Mouse (Mus musculus) embryonic facial prominence, embryonic 15.5 days (tissue): Measurements from ENCODE around the gene Trpm4. TPM values are rescaled to one million over a fixed set of nuclear protein-coding genes. Genes with fewer than 3 reads are reported as not detected.

Experiments
- ATAC-seq: fragments of 200-750 bp; cut with Nextera tagmentation; 2 replicates; pipeline ENCODE4 v1.8.0; 2017; ENCODE audit warnings: low read depth, moderate TSS enrichment; ENCODE audit not compliant: insufficient number of reproducible peaks, low FRiP score, low TSS enrichment
- H3K27ac ChIP-seq: fragments of 300-500 bp; sonication (generic); replicated peaks from 2 replicates; pipeline ENCODE4 v1.5.1; 2015; ENCODE audit warnings: mild to moderate bottlenecking, inconsistent platforms
- H3K27me3 ChIP-seq: fragments of 300-500 bp; sonication (generic); 2 replicates; pipeline ENCODE4 v1.6.1; 2015; ENCODE audit warnings: inconsistent platforms
- H3K36me3 ChIP-seq: fragments of 300-500 bp; sonication (generic); 2 replicates; pipeline ENCODE4 v1.6.1; 2015; ENCODE audit warnings: mild to moderate bottlenecking, inconsistent platforms
- H3K4me1 ChIP-seq: fragments of 300-500 bp; sonication (generic); 2 replicates; pipeline ENCODE4 v1.6.1; 2015; ENCODE audit warnings: inconsistent platforms
- H3K4me2 ChIP-seq: fragments of 300-500 bp; sonication (generic); replicated peaks from 2 replicates; pipeline ENCODE4 v1.6.1; 2015; ENCODE audit warnings: mild to moderate bottlenecking, inconsistent platforms
- H3K4me3 ChIP-seq: fragments of 300-500 bp; sonication (generic); replicated peaks from 2 replicates; pipeline ENCODE4 v1.5.1; 2015; ENCODE audit warnings: mild to moderate bottlenecking, inconsistent platforms
- H3K9ac ChIP-seq: fragments of 300-500 bp; sonication (generic); 2 replicates; pipeline ENCODE4 v1.6.1; 2015; ENCODE audit warnings: inconsistent platforms
- H3K9me3 ChIP-seq: fragments of 300-500 bp; sonication (generic); replicated peaks from 2 replicates; pipeline ENCODE4 v1.6.1; 2016; ENCODE audit warnings: inconsistent platforms
- WGBS: fragments of 180-500 bp; shearing (Covaris S2); methylation state at CpG from one replicate; pipeline ENCODE4 v1.1.7; 2015; 5-methylcytosine and 5-hydroxymethylcytosine counted together
- polyA plus RNA-seq: library from polyadenylated mRNA; unstranded; fragments of >200 nt; fragmentation: Nextera tagmentation; extraction: Ambion mirVana; gene quantifications from 2 replicates; pipeline ENCODE4 v1.2.1, GENCODE M21; 2015

Gene Trpm4
- polyA plus RNA-seq, 1 experiment from 2014 or later: 23.9 TPM

- ATAC-seq: peak; percentile 69
Observed at GRCm38 (mm10) chr7:45332685-45333425, 725 bp downstream of the Trpm4 start.

GRCm38 (mm10) chr7:45331502-45331901 lies 2.1 kb downstream of the Trpm4 start:
- whole genome bisulfite sequencing: 77% methylated on average over 6 of the region's 6 CpGs
- Histone ChIP-seq H3K27me3 (no peaks in the 10 kb centered on the region), H3K9me3 (no peaks in the 10 kb centered on the region)

More at GRCm38 (mm10) chr7:45332685-45333425, 725 bp downstream of the Trpm4 start:
- 3% methylated on average over 22 of the region's 22 CpGs for WGBS
- Histone ChIP-seq H3K4me1 (peaks cover 38% of the 10 kb centered on the region), H3K4me2 (peak overlapping the region; percentile 91), H3K9me3 (no peaks in the 10 kb centered on the region), H3K27ac (peak overlapping the region; percentile 95), H3K9ac (peak overlapping the region; percentile 73), H3K27me3 (no peaks in the 10 kb centered on the region), H3K36me3 (no peaks in the 10 kb centered on the region), H3K4me3 (peak overlapping the region; percentile 77)

DNA sequence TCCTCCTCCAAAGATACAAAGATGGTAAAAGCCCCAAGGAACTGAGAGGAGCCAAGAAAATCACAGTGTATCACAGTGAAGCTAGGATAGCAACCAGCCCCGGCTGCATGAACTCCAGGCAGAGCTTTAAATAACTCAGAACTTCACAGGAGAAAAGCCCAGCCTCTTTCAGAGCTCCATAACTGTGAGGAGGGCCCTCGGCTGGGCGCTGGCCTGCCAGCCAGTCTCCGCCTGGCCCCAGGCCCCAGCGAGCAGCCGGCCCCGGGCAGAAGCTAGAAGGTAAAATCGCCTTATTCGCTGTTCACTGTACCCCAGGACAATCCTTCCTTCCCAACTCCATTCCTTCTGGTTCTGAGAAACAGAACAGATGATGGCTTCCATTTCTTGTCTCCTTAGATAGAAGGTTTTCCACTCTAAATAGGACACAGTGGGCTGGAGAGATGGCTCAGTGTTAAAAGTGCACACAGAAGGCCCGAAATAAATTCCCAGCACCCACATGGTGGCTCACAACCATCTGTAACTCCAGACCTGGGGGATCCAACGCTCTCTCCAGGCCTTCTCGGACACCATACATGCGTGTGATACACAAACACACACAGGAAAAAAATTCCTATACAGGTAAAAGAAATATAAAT lies 4.6 kb downstream of the Trpm4 start:
- 69% methylated on average over 13 of the region's 13 CpGs for WGBS
- Histone ChIP-seq H3K9ac (no peak overlapping the region), H3K4me3 (no peak overlapping the region), H3K27ac (0 out of 2 replicates have a peak overlapping the region, but pooled peaks have one; percentile 44), H3K4me2 (no peak overlapping the region), H3K36me3 (peaks cover 24% of the 10 kb centered on the region), H3K27me3 (no peaks in the 10 kb centered on the region), H3K9me3 (0 out of 2 replicates have a peak, but pooled peaks cover 4% of the 10 kb centered on the region), H3K4me1 (peaks cover 17% of the 10 kb centered on the region)
- ATAC-seq: no peak

More at GRCm38 (mm10) chr7:45331502-45331901, 2.1 kb downstream of the Trpm4 start:
- ATAC-seq: no peak
- Histone ChIP-seq H3K4me3 (no peak overlapping the region), H3K27ac (no peak overlapping the region), H3K9ac (no peak overlapping the region), H3K36me3 (peaks cover 7% of the 10 kb centered on the region), H3K4me2 (no peak overlapping the region), H3K4me1 (peaks cover 31% of the 10 kb centered on the region)

GRCm38 (mm10) chr7:45325800-45326199 lies 7.8 kb downstream of the Trpm4 start:
- Histone ChIP-seq H3K9me3 (0 out of 2 replicates have a peak, but pooled peaks cover 4% of the 10 kb centered on the region), H3K9ac (no peak overlapping the region), H3K4me3 (no peak overlapping the region), H3K27me3 (no peaks in the 10 kb centered on the region), H3K27ac (no peak overlapping the region), H3K4me1 (no peaks in the 10 kb centered on the region), H3K4me2 (no peak overlapping the region), H3K36me3 (peaks cover 37% of the 10 kb centered on the region)
- no peak for ATAC-seq

GRCm38 (mm10) chr7:45323069-45323468 lies 10.5 kb downstream of the Trpm4 start:
- H3K27ac ChIP-seq: no peak overlapping the region
- no peaks in the 10 kb centered on the region for H3K4me1 ChIP-seq
- no peak overlapping the region for H3K4me3 ChIP-seq
- H3K4me2 ChIP-seq: no peak overlapping the region
- H3K36me3 ChIP-seq: peaks cover 45% of the 10 kb centered on the region
- 0 out of 2 replicates have a peak, but pooled peaks cover 4% of the 10 kb centered on the region for H3K9me3 ChIP-seq
- H3K27me3 ChIP-seq: no peaks in the 10 kb centered on the region
- H3K9ac ChIP-seq: no peak overlapping the region
- WGBS: 86% methylated on average over 5 of the region's 5 CpGs
- no peak for ATAC-seq

DNA sequence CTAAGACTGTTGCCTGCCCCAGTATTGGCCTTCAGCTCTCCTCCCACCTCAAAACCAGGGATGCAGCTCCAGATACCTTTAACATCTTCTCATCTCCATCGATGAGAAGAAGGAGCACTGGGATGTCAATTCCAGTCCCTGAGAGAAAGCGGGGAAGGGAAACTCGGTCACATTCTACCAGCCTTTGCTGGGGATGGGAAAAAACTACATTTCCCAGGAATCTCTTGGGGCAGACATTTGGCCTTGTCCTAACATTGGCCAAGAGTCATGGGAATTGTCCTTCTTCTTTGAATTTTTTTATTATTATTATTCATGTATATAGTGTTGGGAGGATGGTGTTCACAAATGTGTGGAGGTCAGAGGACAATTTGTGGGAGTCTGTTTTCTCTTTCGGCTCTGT lies 11.3 kb downstream of the Trpm4 start:
- WGBS: 91% methylated on average over 4 of the region's 4 CpGs
- ATAC-seq: no peak
- Histone ChIP-seq H3K9me3 (0 out of 2 replicates have a peak, but pooled peaks cover 4% of the 10 kb centered on the region), H3K36me3 (peaks cover 52% of the 10 kb centered on the region), H3K9ac (no peak overlapping the region), H3K4me2 (no peak overlapping the region), H3K27ac (no peak overlapping the region), H3K4me3 (no peak overlapping the region), H3K4me1 (no peaks in the 10 kb centered on the region), H3K27me3 (no peaks in the 10 kb centered on the region)

- H3K9me3 ChIP-seq: no peaks in the 10 kb centered on the region
- peaks cover 14% of the 10 kb centered on the region for H3K4me1 ChIP-seq
- no peaks in the 10 kb centered on the region for H3K27me3 ChIP-seq
- no peak overlapping the region for H3K27ac ChIP-seq
- no peak overlapping the region for H3K4me2 ChIP-seq
- no peak overlapping the region for H3K4me3 ChIP-seq
- peaks cover 39% of the 10 kb centered on the region for H3K36me3 ChIP-seq
- no peak for ATAC-seq
- 91% methylated on average over 14 of the region's 14 CpGs for WGBS
- no peak overlapping the region for H3K9ac ChIP-seq
Observed at GRCm38 (mm10) chr7:45316536-45316935, 17.0 kb downstream of the Trpm4 start.

DNA sequence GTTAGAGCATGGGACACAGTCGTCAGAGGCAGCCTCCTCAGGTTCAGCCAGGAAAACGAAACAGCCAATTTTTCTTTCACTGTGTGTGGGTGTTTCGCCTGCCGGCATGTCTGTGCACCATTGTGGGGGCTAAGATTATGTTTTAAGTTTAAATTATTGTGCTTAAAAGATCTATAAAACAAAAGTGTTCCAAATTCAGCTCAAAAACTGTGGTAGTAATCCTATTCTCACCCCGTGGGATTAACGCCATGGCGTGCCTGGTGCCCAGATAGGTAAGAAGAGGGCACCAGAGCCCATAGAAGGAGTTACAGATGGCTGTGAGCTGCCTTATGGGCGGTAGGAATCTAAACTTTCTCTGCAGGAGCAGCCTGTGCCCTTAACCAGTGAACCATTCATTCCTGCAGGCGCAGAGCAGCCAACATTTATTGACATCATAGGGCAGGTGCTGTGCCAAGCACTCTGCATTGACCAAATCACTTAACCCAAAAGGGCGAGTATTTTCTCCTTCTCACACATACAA lies 18.3 kb downstream of the Trpm4 start:
- 80% methylated on average over 10 of the region's 10 CpGs for WGBS

GRCm38 (mm10) chr7:45313495-45313894 lies 20.1 kb downstream of the Trpm4 start:
- Histone ChIP-seq H3K27ac (peak overlapping the region; percentile 40), H3K27me3 (no peaks in the 10 kb centered on the region), H3K9me3 (no peaks in the 10 kb centered on the region), H3K4me2 (no peak overlapping the region), H3K9ac (0 out of 2 replicates have a peak overlapping the region, but pooled peaks have one; percentile 2), H3K4me3 (no peak overlapping the region), H3K4me1 (peaks cover 14% of the 10 kb centered on the region), H3K36me3 (peaks cover 35% of the 10 kb centered on the region)
- WGBS: 27% methylated on average over 9 of the region's 9 CpGs
- no peak for ATAC-seq

More for the DNA sequence above, 18.3 kb downstream of the Trpm4 start:
- H3K4me2 ChIP-seq: no peak overlapping the region
- no peak for ATAC-seq
- H3K9ac ChIP-seq: no peak overlapping the region
- H3K27me3 ChIP-seq: no peaks in the 10 kb centered on the region
- H3K9me3 ChIP-seq: no peaks in the 10 kb centered on the region
- H3K27ac ChIP-seq: no peak overlapping the region
- peaks cover 39% of the 10 kb centered on the region for H3K36me3 ChIP-seq
- peaks cover 14% of the 10 kb centered on the region for H3K4me1 ChIP-seq
- H3K4me3 ChIP-seq: no peak overlapping the region

- H3K27me3 ChIP-seq: no peaks in the 10 kb centered on the region
- no peak for ATAC-seq
- no peak overlapping the region for H3K4me3 ChIP-seq
- H3K36me3 ChIP-seq: peaks cover 36% of the 10 kb centered on the region
- peaks cover 14% of the 10 kb centered on the region for H3K4me1 ChIP-seq
- H3K4me2 ChIP-seq: no peak overlapping the region
- WGBS: 14% methylated on average over 10 of the region's 10 CpGs
- 0 out of 2 replicates have a peak overlapping the region, but pooled peaks have one; percentile 2 for H3K9ac ChIP-seq
- H3K9me3 ChIP-seq: no peaks in the 10 kb centered on the region
- H3K27ac ChIP-seq: peak overlapping the region; percentile 40
Observed at GRCm38 (mm10) chr7:45312686-45313453, 20.7 kb downstream of the Trpm4 start.

DNA sequence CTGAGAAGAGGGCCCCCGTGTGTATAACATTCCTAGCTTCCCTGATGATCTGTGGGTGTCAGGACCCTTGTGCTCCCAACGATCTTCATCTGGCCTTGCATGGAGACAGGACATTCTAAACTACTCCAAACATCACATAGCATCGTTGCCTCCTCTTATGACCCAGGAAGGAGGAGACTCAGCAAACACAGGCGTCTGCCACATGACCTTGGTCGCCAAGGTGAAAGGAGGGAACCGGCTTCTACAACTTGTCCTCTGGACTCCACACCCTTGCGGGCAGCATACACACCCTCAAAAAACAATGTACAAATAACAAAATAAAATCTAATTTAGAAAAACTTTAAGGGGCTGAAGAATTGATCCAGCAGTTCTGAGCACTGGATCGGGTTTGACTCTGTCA lies 21.6 kb downstream of the Trpm4 start:
- 51% methylated on average over 8 of the region's 8 CpGs for WGBS
- Histone ChIP-seq H3K4me1 (peaks cover 14% of the 10 kb centered on the region), H3K9me3 (no peaks in the 10 kb centered on the region), H3K27me3 (no peaks in the 10 kb centered on the region), H3K9ac (no peak overlapping the region), H3K27ac (no peak overlapping the region), H3K4me2 (no peak overlapping the region), H3K4me3 (no peak overlapping the region), H3K36me3 (peaks cover 34% of the 10 kb centered on the region)
- no peak for ATAC-seq
